ENCODE assay signal across 8 mouse cellular contexts in the genomic region with DNA sequence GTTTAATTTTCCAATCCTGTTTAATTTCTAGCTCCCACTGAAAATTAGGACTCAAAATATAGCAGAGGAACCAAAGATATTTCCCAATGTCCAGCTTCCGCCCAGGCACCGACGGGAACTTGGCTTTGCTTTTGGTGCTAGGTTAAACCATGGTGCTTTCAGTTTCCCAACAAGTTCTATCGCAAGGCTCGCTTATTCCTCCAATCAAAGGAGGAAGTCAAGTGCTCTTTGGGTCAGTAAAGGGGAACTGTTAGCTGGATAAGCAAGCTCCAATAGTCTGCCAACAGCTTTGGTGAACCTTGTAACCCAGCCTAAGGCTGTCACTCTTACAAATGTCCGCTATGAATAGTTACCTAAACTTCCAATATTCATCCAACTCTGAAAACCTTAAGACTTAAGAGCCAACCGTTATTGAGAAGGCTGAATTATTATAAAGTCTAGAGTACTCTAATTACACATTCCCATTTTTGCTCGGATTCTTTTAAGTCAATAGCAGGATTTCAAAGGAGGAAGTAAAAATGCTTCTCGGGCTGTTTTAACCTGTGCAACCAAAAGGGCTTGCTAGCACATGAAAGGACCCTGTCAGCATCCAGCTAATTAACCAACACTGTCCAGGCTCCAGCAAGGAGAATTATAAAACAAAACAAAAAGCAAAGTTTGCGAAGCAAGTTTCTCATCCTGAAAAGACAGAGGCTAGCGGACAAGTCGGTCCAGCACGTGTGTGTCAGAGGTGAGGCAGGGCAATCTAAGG. TPM values are rescaled to one million over a fixed set of nuclear protein-coding genes. Genes with fewer than 3 reads are reported as not detected.
DNase-seq lines count a peak whose midpoint lies in the region; ATAC-seq lines count a peak whose summit lies in the region.

No protein-coding gene starts in this region.

- H3K27ac ChIP-seq in embryonic facial prominence, embryonic 14.5 days (replicated peaks; ENCODE audit: low read depth, low read length): peak overlapping the region; percentile 91

- peaks cover 7% of the 10 kb centered on the region; the same call in 1 of the 2 replicates for H3K4me1 ChIP-seq in embryonic facial prominence, embryonic 14.5 days (ENCODE audit: control insufficient read depth, insufficient read depth, low read length)

- DNase-seq in layer of hippocampus, adult 9-11 months: peak; percentile 37
- DNase-seq in layer of hippocampus, postnatal 36 days: no peak
- peak; percentile 53 for DNase-seq in embryonic facial prominence, embryonic 14.5 days (ENCODE audit: low spot score)
- peak; percentile 55 to 79 for DNase-seq in lung, adult 18-20 months
- no peak for DNase-seq in thymus, postnatal 25 days
- no peak for DNase-seq in left cerebral cortex, adult 9 months (ENCODE audit: low spot score in 2 of 2)

- H3K4me2 ChIP-seq in embryonic facial prominence, embryonic 14.5 days (ENCODE audit: low read depth, low read length): peak overlapping the region; percentile 74

- peak overlapping the region; percentile 86 for H3K4me3 ChIP-seq in embryonic facial prominence, embryonic 14.5 days (ENCODE audit: low read depth, low read length)

- ATAC-seq in embryonic facial prominence, embryonic 14.5 days (ENCODE audit: low read depth): no peak; the same call in 1 of the 2 replicates
- peak; percentile 76 to 84 for ATAC-seq in hematopoietic stem cell, adult 5-6 weeks (replicated peaks in 1 of 2; ENCODE audit: insufficient read depth in 1 of 2, low FRiP score in 2 of 2, low TSS enrichment in 1 of 2, low read depth in 1 of 2, poor library complexity in 2 of 2, severe bottlenecking in 2 of 2)
- peak; percentile 76 for ATAC-seq in neutrophil, adult 5-6 weeks (ENCODE audit: extremely low read depth, insufficient number of reproducible peaks, low FRiP score, poor library complexity, severe bottlenecking)

- WGBS in embryonic facial prominence, embryonic 14.5 days: 31% methylated on average over 13 of the region's 13 CpGs

- H3K27me3 ChIP-seq in embryonic facial prominence, embryonic 14.5 days (replicated peaks; ENCODE audit: control insufficient read depth, insufficient read depth, low read length): no peaks in the 10 kb centered on the region

- peak overlapping the region; percentile 92 for H3K9ac ChIP-seq in embryonic facial prominence, embryonic 14.5 days (ENCODE audit: low read depth, low read length)

- H3K9me3 ChIP-seq in embryonic facial prominence, embryonic 14.5 days (ENCODE audit: control insufficient read depth, low read length): no peaks in the 10 kb centered on the region

- peaks cover 18% of the 10 kb centered on the region for H3K36me3 ChIP-seq in embryonic facial prominence, embryonic 14.5 days (ENCODE audit: control insufficient read depth, insufficient read depth, low read length)

RNA-seq across cellular contexts. Expression of a gene that starts 1.2 kb away (rescaled TPM):
- total RNA-seq in layer of hippocampus, postnatal 36 days (2021): 10 to 100 TPM; 54.0 to 65.4 TPM
- polyA plus RNA-seq in embryonic facial prominence, embryonic 14.5 days (2014; fragmentation: Nextera tagmentation; extraction: Ambion mirVana): 78.1 and 79.9 TPM in 2 replicates
- total RNA-seq in hematopoietic stem cell, adult 5-6 weeks (2017): 31.6 and 57.2 TPM in 2 replicates
- total RNA-seq in neutrophil, adult 5-6 weeks (2017): 70.6 and 71.6 TPM in 2 replicates

RNA-seq across cellular contexts. Expression of a gene that starts 24.3 kb away (rescaled TPM):
- not detected for total RNA-seq in layer of hippocampus, postnatal 36 days (2021)
- 10.0 and 13.8 TPM in 2 replicates for polyA plus RNA-seq in embryonic facial prominence, embryonic 14.5 days (2014; fragmentation: Nextera tagmentation; extraction: Ambion mirVana)
- not detected in 2 replicates for total RNA-seq in hematopoietic stem cell, adult 5-6 weeks (2017)
- total RNA-seq in neutrophil, adult 5-6 weeks (2017): 3.5 and 4.3 TPM in 2 replicates

RNA-seq across cellular contexts. Expression of a gene that starts 30.9 kb away (rescaled TPM):
- total RNA-seq in layer of hippocampus, postnatal 36 days (2021): 100 to 1,000 TPM; 162 to 176 TPM
- 215 and 224 TPM in 2 replicates for polyA plus RNA-seq in embryonic facial prominence, embryonic 14.5 days (2014; fragmentation: Nextera tagmentation; extraction: Ambion mirVana)
- total RNA-seq in hematopoietic stem cell, adult 5-6 weeks (2017): 25.2 and 42.1 TPM in 2 replicates
- 4.0 and 5.9 TPM in 2 replicates for total RNA-seq in neutrophil, adult 5-6 weeks (2017)

RNA-seq across cellular contexts. Expression of a gene that starts 41.9 kb away (rescaled TPM):
- total RNA-seq in layer of hippocampus, postnatal 36 days (2021): under 1 TPM; 0.70 to 0.91 TPM
- 1.0 and 1.4 TPM in 2 replicates for polyA plus RNA-seq in embryonic facial prominence, embryonic 14.5 days (2014; fragmentation: Nextera tagmentation; extraction: Ambion mirVana)
- total RNA-seq in hematopoietic stem cell, adult 5-6 weeks (2017): not detected in 2 replicates
- total RNA-seq in neutrophil, adult 5-6 weeks (2017): not detected in 2 replicates

Comparison
In these comparisons a context has a peak if more than half of its experiments do, and no peak if none do; other contexts are left out.
1. DNase-seq: peak in layer of hippocampus, adult 9-11 months (single experiment), embryonic facial prominence, embryonic 14.5 days (single experiment) and lung, adult 18-20 months (2 of 2); none in layer of hippocampus, postnatal 36 days (0 of 2), thymus, postnatal 25 days (single experiment) and left cerebral cortex, adult 9 months (0 of 2).